Mouse (Mus musculus): ENCODE data around the gene Ddx10.

Gene Ddx10

GRCm38 (mm10) chr9:53247953-53248397 is at the start of gene Ddx10:
Gene Ddx10, minus strand, starts transcription at chr9:53248053.
- peak; percentile 97 to 98 for DNase-seq (ENCODE audit: low spot score in 2 of 2)

- no peak for DNase-seq (ENCODE audit: low spot score in 2 of 2)
These were observed 45.0 kb upstream of the Ddx10 start for GRCm38 (mm10) chr9:53292833-53293232.

GRCm38 (mm10) chr9:53290006-53290405 is 42.2 kb upstream of the Ddx10 start:
- DNase-seq (ENCODE audit: low spot score in 2 of 2): no peak

- no peak for DNase-seq (ENCODE audit: low spot score in 2 of 2)
These were observed 38.9 kb upstream of the Ddx10 start for GRCm38 (mm10) chr9:53286793-53287192.

- DNase-seq (ENCODE audit: low spot score in 2 of 2): no peak
These were observed 31.1 kb upstream of the Ddx10 start for GRCm38 (mm10) chr9:53278997-53279396.

- no peak for DNase-seq (ENCODE audit: low spot score in 2 of 2)
These were observed 28.5 kb upstream of the Ddx10 start for GRCm38 (mm10) chr9:53276381-53276780.

GRCm38 (mm10) chr9:53272714-53273113 is 24.9 kb upstream of the Ddx10 start:
- no peak for DNase-seq (ENCODE audit: low spot score in 2 of 2)

- DNase-seq (ENCODE audit: low spot score in 2 of 2): no peak
These were observed 24.4 kb upstream of the Ddx10 start for GRCm38 (mm10) chr9:53272207-53272606.

- DNase-seq (ENCODE audit: low spot score in 2 of 2): no peak
These were observed 23.6 kb upstream of the Ddx10 start for GRCm38 (mm10) chr9:53271281-53272022.

GRCm38 (mm10) chr9:53269466-53269755 is 21.6 kb upstream of the Ddx10 start:
- DNase-seq (ENCODE audit: low spot score in 2 of 2): no peak

GRCm38 (mm10) chr9:53268731-53269465 is 21.0 kb upstream of the Ddx10 start:
- DNase-seq (ENCODE audit: low spot score in 2 of 2): peak in 1 of 2 experiments; percentile 7

GRCm38 (mm10) chr9:53268036-53268435 is 20.2 kb upstream of the Ddx10 start:
- no peak for DNase-seq (ENCODE audit: low spot score in 2 of 2)

GRCm38 (mm10) chr9:53265589-53265988 is 17.7 kb upstream of the Ddx10 start:
- no peak for DNase-seq (ENCODE audit: low spot score in 2 of 2)

- no peak for DNase-seq (ENCODE audit: low spot score in 2 of 2)
These were observed 16.5 kb upstream of the Ddx10 start for GRCm38 (mm10) chr9:53264387-53264786.

GRCm38 (mm10) chr9:53258199-53258598 is 10.3 kb upstream of the Ddx10 start:
- no peak for DNase-seq (ENCODE audit: low spot score in 2 of 2)

- no peak for DNase-seq (ENCODE audit: low spot score in 2 of 2)
These were observed 9.9 kb upstream of the Ddx10 start for GRCm38 (mm10) chr9:53257772-53258171.

GRCm38 (mm10) chr9:53256690-53257305 is 8.9 kb upstream of the Ddx10 start:
- no peak for DNase-seq (ENCODE audit: low spot score in 2 of 2)

GRCm38 (mm10) chr9:53254368-53254767 is 6.5 kb upstream of the Ddx10 start:
- DNase-seq (ENCODE audit: low spot score in 2 of 2): peak; percentile 63 to 67

GRCm38 (mm10) chr9:53247516-53247915 is 337 bp downstream of the Ddx10 start:
- DNase-seq (ENCODE audit: low spot score in 2 of 2): no peak

- DNase-seq (ENCODE audit: low spot score in 2 of 2): no peak
These were observed 29.7 kb downstream of the Ddx10 start for GRCm38 (mm10) chr9:53218181-53218580.

- DNase-seq (ENCODE audit: low spot score in 2 of 2): no peak
These were observed 39.6 kb downstream of the Ddx10 start for GRCm38 (mm10) chr9:53208283-53208682.

- DNase-seq (ENCODE audit: low spot score in 2 of 2): no peak
These were observed 73.3 kb downstream of the Ddx10 start for GRCm38 (mm10) chr9:53174590-53174989.

- DNase-seq (ENCODE audit: low spot score in 2 of 2): no peak
These were observed 74.6 kb downstream of the Ddx10 start for GRCm38 (mm10) chr9:53173258-53173657.

Measured in urinary bladder, postnatal 36 days (tissue).